Mouse (Mus musculus) ES-CJ7 (cell line): ENCODE data around the gene Tnfrsf13c.

Experiments
- DNase-seq: peaks from one replicate; pipeline ENCODE4 v3.0.0; 2011; ENCODE audit warnings: low read depth, low spot score

Gene Tnfrsf13c

DNA sequence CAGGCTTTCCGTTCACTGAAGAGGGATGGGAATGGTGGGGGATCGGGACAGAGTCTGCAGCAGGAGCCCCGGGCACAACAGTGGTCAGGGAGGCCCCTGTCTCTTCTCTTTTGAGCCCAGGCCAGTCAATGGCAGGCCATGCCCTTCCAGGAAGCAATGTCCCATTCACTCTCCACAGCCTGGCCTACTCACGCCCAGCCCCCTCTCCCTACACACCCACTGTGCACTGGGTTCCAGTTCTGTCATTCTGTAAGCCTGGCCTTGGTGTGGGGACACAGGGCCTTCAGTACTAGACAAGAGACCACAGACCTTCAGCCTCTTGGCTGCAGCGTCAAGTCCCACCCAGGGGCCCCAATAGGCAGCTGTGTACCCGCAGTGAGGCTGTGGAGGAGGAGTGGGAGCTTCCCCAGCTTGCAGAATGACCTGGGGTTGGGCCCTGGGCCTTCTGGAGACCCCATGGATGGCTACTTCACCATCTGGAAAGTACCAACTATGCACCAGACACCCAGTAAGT lies 6.0 kb upstream of the Tnfrsf13c start:
- no peak for DNase-seq

- no peak for DNase-seq
Measured at GRCm38 (mm10) chr15:82229542-82230045, 5.4 kb upstream of the Tnfrsf13c start.

DNA sequence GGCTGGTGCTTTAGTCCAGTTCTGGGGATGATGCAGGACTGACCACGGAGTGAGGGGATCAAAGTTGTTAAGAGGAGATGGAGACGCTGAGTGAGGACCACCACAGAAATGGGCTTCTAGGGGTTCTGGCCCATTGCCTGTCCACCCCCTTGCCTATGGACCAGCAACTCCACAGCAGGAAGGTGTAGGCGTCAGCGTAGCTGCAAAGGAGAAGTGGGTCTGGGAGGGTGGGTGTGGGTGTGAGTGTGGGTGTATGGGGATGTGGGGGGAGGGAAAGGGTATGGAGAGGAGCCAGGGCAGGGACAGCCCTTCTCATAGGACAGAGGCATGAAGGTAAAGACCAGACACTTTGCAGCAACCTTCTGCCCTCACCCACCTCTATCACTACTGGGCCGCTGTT lies 1.6 kb upstream of the Tnfrsf13c start:
- DNase-seq, result no peak

GRCm38 (mm10) chr15:82224602-82225215 lies 540 bp upstream of the Tnfrsf13c start:
- DNase-seq, result no peak

GRCm38 (mm10) chr15:82223251-82223650 lies 918 bp downstream of the Tnfrsf13c start:
- DNase-seq, result no peak

- DNase-seq, result peak; percentile 63
Measured at GRCm38 (mm10) chr15:82221104-82221860, 2.9 kb downstream of the Tnfrsf13c start.

DNA sequence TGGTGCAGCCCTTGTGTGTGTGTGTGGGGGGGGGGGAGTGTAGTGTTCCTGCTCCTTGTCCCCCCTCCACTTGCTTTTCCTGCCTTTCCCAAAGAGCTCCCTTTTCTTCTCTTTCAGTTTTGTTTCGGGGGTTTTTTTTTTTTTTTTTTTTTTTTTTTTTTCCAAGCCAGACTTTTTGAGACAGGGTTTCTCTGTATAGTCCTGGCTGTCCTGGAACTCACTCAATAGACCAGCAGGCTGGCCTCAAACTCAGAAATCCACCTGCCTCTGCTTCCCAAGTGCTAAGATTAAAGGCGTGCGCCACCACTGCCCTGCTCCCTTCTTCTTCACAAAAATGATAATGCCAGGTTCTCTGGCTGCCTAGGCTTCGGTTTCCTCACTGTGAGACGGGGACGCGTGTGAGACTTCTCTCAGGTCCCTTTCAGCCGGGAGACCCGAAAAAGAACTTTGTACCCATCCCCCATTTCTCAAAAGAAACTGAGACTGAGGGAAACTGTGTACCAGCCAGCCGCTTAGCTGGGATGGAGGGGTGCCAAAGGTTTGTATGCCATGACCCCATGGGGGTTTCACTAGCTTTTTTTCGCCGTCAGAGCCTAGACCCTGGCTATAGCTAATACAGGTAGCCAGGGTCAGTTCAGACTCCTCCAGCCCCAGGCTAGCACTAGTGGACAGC lies 4.0 kb downstream of the Tnfrsf13c start:
- no peak for DNase-seq

DNA sequence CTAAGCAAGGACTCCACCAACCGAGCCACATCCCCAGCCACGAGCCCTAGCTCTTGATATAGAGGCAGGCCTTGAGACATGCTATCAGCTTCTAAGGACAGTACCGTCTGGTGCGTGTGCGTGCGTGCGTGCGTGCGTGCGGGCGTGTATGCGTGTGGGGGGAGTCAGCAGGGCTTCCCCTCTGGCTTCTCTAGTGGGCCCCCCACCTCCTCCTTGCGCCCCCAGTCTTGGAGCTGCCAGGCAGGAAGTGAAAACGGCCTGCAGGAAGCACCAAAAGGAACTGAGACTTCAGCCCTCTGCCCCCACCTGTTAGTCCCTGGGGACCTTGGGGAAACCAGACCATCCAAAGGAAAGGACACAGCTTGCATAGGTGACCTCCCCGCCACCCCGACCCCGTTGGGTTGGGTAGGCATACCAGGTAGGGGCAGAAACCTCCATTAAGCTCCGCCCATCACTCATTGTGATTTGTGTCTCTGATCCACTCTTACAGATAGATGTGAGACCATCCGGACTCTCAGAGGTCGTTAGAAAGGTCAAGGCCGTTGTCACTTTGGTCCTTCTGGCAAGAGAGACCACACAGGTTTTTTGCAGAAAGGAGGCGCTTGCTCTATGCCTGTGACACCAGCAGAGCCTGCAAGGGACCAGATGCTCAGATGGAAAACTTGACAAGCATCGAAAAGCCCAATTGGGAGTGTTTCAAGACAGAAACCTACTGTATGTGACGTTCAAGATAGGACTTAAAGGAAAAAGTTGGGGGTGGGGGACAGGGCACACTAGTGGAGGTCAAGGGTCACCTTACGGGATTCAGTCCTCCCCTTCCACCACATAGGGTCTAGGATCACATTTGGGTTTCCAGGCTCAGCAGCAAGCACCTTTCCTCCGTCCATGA lies 5.1 kb downstream of the Tnfrsf13c start:
- peak; percentile 87 for DNase-seq

GRCm38 (mm10) chr15:82217980-82218379 lies 6.2 kb downstream of the Tnfrsf13c start:
- DNase-seq, result no peak

DNA sequence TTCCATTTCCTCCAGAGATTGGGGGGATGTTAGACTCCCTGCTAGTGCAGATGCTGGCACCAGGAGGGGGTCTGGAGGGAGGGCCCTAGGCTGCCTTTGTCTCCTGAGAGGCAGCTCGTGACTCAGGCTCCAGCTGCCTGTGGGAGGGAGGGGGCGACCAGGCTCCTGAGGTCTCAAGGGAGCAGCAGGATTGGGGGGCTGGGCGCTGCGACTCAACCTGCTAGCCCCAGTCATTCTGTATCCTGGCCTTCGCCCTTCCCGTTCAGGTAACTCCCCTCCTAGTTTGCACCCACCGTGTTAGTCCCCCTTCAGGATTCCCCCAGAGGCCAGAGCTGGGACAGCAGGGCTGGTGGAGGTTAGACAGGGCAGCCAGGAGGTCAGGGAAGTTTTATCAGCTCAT lies 7.1 kb downstream of the Tnfrsf13c start:
- DNase-seq, result peak; percentile 77

DNA sequence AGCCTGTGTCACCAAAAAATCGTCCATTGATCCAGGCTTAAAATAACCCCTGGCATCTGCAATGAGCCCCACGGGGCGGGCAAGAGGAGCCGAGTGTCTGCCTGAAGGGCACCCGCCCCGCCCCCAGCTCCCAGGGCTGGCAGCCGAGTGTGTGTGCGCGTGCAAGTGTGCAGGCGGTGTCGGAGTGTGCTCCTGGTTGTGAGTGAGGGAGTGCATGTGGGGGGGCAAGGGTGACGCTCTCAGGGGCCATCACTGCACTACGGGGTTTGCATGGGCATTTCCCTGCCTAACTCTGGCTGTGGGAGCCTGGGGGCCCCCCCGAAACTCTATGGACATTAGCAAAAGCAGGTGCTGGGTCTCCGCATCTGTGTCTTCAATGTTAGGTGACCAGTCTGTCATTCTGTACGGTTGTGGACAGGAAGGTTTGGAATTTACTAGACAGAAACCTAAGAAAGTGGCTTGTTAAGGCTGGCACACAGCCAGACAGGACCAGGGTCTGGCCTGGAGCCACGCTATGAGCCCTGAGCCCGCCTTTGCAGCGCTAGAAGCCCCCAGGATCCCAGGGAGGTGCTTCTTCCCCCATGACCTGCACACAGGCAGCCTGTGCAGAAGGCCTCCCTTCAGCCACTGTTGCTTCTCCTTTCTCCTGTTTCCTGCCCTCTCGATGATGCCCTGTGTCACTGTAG lies 7.9 kb downstream of the Tnfrsf13c start:
- DNase-seq, result no peak

DNA sequence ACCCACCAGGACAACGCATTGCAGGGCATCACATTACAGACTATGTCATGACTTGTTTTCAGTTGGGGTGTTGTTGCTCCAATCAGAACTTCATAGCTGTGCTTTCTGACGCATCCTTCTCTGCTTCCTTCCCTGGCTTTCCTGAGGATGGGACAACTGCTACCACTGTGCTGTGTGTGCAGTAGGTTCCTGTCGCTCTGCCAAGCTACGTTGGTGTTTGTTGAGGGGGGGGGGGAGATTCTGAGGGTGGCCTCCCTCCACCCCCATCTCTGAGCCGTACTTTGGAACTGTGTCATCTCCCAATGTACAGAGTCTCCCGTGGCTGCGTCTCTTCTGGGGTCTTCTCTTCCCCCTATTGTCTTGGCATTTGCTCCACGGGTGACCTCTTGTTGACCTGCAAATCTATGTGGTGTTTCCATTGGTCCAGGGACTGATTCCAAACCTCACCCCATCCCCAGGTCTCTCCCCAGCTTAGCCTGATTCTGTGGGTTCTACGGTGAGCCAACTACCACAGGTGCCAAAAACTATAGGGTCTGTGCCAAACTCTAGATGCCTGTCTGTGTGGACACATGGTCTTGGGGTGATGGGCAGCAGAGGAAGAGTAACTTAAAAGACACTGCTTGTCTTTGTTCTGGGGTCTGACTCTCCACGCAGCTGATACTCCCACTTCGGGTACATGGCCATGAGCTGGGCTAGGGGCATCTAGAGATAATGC lies 8.7 kb downstream of the Tnfrsf13c start:
- no peak for DNase-seq

DNA sequence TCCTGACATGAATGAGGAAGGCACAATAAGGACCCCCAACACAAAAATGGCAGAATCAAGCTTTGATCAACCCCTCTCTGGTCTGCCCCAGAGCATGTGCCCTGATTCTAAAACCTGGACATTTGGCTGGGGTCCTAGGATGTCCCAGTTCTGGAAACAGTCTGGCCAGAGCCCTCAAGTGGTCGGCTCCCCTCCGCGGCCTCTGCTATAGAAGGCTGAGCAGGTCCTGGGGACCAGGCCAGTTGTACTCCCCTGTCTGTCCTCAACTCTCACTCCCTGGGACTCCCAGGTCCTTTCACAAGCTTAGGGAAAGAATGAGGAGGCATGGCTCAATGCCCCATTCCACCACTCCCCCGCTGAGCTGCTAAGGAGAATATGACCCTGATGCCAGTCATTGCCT lies 10.9 kb downstream of the Tnfrsf13c start:
- no peak for DNase-seq

- DNase-seq, result no peak
Measured at GRCm38 (mm10) chr15:82212752-82213063, 11.5 kb downstream of the Tnfrsf13c start, which contains the start of gene Shisa8. Gene Shisa8 (minus strand): TSS chr15:82212815.

- no peak for DNase-seq
Measured at GRCm38 (mm10) chr15:82211911-82212751, 12.0 kb downstream of the Tnfrsf13c start.

- no peak for DNase-seq
Measured at GRCm38 (mm10) chr15:82211281-82211680, 12.9 kb downstream of the Tnfrsf13c start.

GRCm38 (mm10) chr15:82210801-82211200 lies 13.4 kb downstream of the Tnfrsf13c start:
- no peak for DNase-seq

DNA sequence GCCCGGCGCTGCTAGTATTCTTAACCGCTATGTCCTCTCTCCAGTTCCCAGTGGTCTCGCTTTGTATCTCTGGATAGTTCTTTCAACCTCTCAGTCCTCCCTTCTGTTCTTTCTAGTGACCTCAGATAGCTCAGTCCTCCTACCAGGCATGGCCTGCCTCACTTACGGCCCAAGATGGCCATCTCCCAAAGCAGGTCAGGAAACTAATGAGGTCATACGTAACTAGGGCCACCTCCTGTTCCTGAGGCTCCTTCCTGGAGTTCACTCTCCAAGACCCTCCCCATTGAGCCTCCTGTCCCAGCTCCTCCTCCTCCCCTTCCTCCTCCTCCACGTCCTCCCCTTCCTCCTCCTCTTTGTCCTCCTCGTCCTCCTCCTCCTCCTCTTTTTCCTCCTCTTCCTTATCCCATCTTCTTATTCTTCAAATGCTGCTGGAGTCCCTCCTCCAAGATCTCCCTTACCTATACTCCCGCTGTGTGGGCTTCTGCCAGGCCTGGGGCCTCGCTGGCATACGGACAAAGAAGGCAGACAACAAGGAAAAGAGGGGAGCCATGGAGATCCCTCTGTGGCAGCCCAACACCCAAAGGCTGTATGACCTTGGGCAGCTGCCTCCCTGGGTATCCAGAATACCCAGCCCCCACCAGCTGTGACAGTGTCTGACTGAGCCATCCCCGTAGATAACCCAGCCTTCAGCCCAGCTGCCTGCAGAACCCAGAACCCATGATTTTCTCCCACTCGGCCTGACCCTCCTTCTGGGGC lies 14.7 kb downstream of the Tnfrsf13c start:
- DNase-seq, result no peak

DNA sequence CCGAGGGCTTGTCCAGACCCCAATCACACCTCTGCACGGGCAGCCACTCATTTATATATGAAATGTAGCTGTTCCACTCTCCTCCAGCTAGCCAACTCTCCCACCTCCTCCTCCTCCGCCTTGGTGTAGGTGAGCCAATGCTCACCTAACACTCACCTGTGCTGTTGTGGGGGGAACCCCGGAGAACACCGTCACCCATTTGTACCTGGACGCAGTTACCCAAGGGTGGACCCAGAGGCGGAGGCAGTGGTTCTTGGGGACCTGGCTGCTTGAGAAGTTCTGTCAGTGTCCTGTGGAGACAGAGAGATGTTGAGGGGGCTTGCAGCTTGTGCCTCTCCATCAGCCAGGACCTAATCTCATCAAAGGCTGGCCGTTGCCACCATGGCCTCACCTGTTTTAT lies 15.9 kb downstream of the Tnfrsf13c start:
- DNase-seq, result no peak
